Mouse (Mus musculus): ENCODE measurements around the gene Spint3. TPM values are rescaled to one million over a fixed set of nuclear protein-coding genes. Genes with fewer than 3 reads are reported as not detected.

Gene Spint3
- total RNA-seq, 1 experiment from 2014 or later, result not detected

DNA sequence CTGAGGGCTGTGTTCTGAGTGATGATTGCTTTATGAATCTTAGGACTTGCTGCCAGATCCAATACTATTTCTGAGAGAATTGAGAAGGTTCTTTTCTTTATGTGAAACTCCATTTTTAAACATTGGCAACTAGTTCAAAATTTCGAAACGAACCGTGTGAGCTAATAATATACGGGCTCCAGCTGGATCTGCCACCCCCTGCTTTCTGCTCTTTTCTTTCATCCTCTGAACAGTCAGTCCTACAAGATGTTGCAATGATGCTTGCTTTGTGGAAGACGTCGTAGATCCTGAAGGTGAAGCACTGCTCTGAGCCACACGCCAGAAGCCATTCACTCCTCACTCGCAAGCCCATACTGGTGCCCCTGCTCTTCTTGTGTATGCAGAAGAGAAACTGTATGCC, 14.8 kb downstream of the Spint3 start:
- no peak for ATAC-seq (ENCODE audit: extremely low read depth, insufficient number of reproducible peaks, low FRiP score, poor library complexity, severe bottlenecking)

DNA sequence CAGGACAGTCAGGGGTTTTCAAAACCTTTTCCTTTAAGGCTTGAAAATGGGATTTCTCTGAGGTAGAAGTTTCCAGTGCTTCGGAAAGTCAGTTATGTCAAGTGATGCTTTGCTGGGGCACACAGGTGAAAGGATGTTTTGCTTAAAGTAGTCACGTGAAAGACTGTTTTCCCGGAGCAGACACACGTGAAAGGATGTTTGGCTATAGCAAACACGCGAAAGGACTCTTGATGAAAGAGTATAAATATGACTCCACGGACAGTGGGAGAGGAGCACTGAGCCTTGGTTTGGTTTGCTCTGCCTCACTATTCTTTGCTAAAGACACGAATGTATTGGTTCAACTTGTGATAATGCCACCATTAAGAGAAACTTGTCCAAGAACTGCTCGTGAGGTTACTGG, 21.8 kb downstream of the Spint3 start:
- ATAC-seq (ENCODE audit: extremely low read depth, insufficient number of reproducible peaks, low FRiP score, poor library complexity, severe bottlenecking), result no peak

DNA sequence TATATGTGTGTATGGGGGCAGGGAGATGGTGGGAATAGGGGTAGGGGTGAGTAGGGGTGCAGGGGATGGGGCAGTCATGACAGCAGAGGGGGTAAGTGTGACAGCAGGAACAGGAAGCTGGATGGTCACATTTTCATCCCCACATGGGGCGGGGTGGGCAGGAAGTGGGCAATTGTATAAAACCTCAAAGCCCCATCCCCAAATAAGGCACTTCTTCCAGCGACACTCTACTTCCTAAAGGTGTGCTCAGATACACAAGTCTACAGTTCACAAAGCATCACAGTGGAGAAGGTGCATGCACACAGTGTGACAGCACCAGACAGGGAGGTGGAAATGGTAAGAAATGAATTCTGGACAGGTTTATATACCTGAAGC, 22.4 kb downstream of the Spint3 start:
- no peak for ATAC-seq (ENCODE audit: extremely low read depth, insufficient number of reproducible peaks, low FRiP score, poor library complexity, severe bottlenecking)

DNA sequence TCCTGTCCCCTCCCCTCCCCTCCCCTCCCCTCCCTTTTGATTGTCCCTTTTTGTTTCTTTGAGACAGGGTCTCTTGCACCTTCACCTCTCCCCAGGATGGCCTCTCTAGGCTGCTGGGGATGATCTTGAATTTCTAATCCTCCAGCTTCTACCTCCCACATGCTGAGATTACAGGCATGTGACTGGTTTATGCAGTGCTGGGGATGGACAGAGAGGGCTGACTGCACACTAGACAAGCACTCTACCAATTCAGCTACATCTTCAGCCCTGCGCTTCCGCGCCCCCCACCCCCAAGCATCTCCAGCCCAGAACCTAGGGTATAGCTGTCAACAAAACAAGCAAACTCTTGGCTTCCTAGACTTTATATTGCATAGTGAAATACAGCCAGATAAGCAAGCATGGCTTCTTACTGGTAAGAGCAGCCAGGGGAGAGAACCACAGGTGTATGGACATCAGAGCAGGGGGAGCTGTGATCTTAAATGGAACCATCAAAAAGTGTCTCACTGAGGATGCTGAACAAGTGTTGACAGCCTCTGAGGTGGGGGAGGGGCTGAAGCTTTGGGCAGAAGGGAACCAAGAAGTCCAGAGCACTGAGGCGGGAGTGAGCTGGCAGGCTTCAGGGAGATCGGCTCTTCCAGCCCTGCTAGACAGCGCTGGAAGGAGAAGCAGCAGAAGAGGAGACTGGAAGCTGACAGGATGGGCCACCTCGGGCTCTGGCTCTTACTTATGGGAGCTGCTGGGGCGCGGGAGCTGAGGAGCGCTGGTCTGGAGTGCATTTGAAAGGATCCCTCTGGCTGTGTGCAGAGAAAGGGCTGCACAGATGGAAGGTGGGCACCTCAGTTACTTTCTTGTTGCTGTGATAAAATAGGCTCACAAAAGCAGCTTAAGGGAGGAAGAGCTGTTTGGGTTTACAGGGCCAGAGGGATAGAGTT, 23.0 kb downstream of the Spint3 start:
- ATAC-seq (ENCODE audit: extremely low read depth, insufficient number of reproducible peaks, low FRiP score, poor library complexity, severe bottlenecking), result no peak

DNA sequence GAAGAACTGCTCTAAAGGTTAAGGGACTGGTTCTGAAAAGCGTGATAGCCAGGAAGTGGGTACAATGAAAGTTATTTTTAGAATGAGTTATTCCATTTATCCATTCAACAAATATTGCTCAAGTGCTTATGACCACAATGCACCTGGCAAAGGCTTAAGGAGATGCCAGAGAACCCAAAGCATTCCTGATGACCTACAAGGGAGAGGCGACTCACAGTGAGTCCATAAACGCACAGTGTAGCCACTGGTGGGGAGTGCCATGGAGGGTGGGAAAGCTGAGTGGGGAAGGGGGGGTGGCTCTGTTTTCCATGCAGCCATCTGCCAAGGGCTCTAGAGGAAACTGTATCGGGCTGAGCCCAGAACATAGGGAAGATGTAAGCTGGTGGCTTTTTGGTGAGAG, 23.9 kb downstream of the Spint3 start:
- ATAC-seq (ENCODE audit: extremely low read depth, insufficient number of reproducible peaks, low FRiP score, poor library complexity, severe bottlenecking), result no peak

DNA sequence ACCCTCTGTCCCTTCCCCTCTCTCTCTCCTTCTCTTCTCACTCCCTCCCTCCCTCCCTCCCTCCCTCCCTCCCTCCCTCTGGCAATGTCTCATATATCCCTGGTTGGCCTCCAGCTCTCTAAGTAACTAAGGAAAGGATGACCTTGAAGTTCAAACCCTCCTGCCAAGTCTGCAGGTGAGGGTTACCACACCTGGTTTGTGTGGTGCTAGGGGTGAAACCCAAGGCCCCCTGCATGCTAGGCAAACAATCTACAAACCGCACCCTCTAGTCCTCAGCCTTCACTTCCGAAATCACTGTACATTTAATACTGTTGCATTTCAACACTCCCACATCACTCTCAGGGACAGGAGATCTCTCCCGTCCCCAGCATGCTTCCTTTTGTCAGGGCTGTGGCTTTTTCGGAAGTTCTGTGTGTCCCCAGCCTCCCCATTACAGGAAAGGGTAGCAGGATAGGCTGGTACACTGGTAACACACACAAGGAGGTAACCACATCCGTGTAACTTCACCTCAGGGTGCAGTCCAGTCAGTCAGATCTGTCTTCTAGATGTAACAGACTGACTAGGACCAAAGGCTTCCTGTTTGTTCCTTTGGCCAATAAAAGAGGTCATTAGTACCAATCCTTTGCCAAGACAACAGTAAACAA, 28.7 kb downstream of the Spint3 start:
- ATAC-seq (ENCODE audit: extremely low read depth, insufficient number of reproducible peaks, low FRiP score, poor library complexity, severe bottlenecking), result 0 out of 2 replicates have a peak, but pooled peaks have one; percentile 13

DNA sequence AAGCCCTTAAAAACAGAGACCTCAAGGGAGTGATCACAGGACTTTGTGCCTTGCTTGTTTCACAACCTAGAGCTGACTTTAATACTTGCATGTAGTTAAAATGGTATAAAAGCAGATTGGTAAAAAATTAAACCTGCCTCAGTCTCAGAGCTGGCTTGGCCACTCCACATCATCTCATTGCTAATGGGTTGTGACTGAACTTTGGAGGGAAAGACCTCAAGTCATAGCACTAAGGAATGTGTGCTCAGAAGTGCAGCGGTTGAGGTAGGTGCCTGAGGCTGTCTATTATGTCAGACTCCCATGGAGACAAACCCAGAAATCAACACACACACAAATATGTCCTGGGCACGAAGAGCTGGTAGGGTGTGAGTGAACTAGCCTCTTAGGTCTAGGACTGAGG, 29.5 kb downstream of the Spint3 start:
- ATAC-seq (ENCODE audit: extremely low read depth, insufficient number of reproducible peaks, low FRiP score, poor library complexity, severe bottlenecking), result no peak

DNA sequence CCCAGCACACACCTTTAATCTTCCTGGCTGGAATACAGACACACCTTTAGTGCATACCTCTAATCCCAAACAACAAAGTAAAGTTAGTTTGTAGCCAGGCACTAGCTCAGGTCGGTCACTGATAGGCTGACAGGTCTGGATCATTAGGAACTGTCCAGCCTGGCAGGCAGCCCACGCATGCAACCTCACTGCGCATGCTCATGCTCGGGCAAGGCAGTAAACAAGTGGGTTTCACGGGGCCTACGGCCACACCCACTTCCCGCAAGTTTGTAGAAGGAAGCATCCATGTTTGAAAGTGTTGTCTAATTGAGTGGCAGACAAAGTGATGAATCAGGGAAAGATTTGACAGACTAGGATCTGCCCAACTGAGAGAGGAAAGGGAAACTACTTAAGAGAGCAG, 30.7 kb downstream of the Spint3 start:
- ATAC-seq (ENCODE audit: extremely low read depth, insufficient number of reproducible peaks, low FRiP score, poor library complexity, severe bottlenecking), result no peak

DNA sequence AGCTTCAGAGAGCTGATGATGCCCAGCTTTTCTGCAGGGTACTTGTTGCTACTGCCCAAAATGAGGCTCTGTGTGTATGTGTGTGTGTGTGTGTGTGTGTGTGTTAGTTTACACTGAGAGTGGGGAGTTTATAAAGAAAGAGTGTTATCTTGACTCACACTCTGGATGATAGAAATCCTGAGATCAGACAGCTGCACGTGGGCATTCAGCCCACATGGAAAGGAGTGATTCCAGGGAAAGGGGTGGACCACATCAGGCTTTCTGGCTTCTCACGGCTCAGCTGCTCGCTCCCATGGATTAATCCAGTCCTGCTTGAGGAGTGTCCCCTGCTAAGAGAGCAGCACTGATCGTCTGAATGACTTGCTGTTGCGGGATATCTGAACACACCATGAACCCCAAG, 31.1 kb downstream of the Spint3 start:
- no peak for ATAC-seq (ENCODE audit: extremely low read depth, insufficient number of reproducible peaks, low FRiP score, poor library complexity, severe bottlenecking)

DNA sequence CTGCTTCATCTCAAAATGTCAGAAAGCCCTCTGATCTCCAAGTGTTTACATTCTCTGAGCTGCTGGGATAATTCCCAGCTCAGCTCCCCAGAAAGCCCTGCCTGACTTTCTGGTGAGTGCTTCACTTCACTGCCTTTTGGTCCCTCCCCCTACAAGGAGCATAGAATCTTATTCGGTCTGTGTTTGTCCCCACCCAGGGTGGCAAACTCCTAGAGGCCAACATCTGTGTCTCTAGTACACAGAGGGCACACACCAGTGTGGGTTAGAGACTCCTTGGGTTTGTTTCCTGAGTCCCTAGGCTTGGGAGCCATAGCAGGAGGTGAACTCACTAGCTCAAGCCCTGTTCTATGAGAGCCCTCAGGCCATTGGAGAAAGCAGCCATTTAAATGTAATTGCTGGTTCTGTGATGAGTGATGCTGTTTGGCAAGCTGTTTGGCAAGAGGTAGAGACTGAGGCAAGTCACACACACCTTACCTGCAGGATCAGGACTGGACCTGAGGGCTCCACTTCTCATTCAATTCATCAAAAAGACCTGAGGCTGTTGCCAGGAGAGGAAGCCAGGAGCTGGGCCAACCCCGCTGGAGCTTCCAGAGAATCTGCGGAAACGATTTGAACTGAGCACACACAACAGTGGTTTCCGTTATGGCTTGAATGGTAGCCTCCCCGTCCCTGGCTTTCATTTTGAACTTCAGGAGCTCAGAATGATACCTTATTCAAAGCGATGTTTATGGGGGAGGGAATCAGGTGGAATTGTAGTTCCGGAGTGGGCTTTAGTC, 32.4 kb downstream of the Spint3 start:
- no peak for ATAC-seq (ENCODE audit: extremely low read depth, insufficient number of reproducible peaks, low FRiP score, poor library complexity, severe bottlenecking)

DNA sequence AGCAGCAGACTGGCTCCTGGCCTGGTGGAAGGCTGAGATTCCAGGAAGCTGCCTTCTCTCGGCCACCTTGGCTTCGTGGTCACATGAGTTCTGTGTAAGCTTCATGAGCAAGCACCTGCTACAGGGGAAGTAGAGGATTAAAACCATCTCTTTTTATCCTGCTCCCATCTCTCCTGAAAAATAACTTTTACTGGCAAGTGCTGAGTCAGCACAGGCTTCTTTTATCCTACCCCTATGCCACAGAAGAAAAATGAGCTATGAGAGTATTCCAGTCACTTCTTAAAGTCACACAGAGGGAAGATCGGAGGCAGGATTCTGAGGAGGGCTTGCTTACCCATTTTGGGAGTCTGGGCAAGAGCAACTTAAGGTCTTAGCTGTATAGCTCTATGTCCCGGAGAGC, 36.3 kb downstream of the Spint3 start:
- no peak for ATAC-seq (ENCODE audit: extremely low read depth, insufficient number of reproducible peaks, low FRiP score, poor library complexity, severe bottlenecking)

DNA sequence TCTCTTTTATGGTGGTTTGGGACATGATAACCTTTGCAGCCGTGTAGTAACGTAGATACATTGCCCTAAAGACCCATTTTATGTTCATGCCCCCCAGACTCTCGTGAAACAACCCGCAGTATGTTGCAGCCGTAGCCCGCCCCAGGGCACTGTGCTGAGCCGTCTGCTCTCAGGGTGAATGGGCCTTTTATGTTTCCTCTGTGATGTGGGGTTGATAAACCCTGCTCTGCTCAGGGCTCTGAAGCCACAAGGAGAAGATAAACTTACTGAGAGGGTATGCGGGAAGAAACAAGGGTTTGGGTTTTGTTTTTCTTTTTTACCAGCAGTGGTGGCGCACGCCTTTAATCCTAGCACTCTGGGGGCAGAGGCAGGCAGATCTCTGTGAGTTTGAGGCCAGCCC, 38.9 kb downstream of the Spint3 start:
- no peak; the same call in 1 of the 2 replicates for ATAC-seq (ENCODE audit: extremely low read depth, insufficient number of reproducible peaks, low FRiP score, poor library complexity, severe bottlenecking)

DNA sequence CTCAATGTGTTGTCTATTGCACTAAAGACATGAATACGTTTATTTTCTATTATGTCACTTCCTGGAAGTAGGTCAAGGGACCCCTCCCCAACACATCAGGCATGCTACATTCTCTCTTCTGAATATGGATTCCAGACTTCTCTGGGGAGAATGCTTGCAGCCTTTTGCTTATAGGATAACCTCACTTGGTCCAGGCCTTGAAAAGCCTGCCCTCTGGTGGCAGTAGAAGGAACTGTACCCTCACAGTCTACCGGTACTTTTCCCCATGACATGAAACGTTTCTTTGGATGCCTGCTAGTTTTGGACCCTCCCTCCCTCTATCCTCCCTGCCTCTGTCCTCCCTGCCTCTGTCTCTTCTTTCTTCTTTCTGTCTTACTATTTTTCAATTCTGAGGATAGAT, 42.1 kb downstream of the Spint3 start:
- peak; percentile 81 for ATAC-seq (ENCODE audit: extremely low read depth, insufficient number of reproducible peaks, low FRiP score, poor library complexity, severe bottlenecking)

DNA sequence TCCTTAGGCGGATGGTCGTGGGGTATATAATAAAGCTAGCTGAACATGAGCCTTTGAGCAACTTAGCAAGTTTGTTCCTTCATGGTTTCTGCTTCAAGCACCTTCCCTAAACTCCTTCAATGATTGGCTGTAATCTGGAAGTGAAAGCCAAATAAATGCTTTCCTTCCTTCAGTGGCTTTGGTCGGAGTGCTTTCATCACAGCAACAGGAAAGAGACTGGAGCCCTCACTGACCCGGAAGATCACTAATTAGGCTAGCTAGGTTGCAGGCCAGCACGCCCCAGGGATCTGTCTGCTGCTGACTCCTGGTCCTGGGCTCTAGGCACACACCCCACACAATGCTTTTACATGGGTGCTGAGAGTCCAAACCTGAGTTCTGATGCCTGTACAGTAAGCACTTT, 44.7 kb downstream of the Spint3 start:
- ATAC-seq (ENCODE audit: extremely low read depth, insufficient number of reproducible peaks, low FRiP score, poor library complexity, severe bottlenecking), result no peak

DNA sequence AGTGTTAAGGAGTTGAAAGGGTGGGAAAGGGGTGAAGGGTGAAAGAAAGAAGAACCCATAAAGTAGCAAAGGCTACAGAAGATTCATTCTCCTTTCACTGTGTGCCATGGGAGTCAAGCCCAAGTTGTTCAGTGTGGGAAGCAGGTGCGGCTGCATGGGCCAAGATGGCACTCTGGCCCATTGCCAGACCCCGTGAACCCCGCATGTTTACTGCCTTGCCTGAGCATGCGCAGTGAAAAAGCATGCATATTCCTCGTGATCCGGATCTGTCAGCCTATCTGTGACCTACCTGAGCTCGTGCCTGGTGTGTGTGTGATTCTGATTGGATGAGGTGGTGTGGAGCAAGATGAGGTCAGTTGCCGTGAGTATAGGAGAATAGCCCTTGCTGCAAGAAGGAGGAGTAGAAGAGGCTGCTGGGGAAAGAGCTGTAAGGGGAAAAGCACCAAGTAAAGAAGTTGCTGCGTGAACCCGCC, 49.9 kb downstream of the Spint3 start:
- ATAC-seq (ENCODE audit: extremely low read depth, insufficient number of reproducible peaks, low FRiP score, poor library complexity, severe bottlenecking), result no peak

DNA sequence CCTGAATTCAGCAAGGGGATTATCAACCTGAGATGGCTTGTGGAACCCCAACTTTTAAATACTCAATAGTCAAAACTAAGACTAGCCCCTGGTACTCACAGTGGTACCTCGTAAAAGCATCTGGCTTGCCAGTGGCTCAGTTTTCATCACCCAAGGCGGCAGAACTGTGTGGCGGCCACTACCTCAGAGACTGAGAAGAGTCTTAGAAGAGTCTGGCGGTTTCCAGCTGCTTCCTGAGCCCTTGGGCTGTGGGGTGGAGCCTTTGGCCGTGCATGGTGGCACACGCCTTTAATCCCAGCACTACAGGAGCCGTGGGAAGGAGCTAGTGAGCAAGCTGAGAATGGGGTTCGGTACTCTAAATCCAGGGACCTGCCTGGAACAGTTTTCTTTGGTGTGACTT, 51.0 kb downstream of the Spint3 start:
- no peak for ATAC-seq (ENCODE audit: extremely low read depth, insufficient number of reproducible peaks, low FRiP score, poor library complexity, severe bottlenecking)

DNA sequence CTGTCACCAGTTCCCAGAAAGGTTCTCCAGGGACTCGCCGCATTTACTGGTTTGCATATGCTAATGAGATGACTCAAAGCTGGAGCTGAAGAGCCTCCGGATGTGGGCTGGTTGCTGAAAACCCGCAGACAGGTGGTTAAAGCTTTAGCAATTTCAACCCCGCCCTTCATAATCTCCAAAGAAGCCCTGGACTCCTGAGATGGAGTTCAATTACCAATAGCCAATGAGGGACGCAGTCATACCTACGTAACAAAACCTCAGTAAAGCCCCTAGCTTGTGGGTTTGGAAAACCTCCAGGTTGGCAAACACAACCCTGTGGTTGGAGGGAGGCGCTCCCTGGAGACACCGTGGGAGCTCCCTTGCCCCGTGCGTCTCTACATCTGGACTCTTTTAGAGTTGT, 51.4 kb downstream of the Spint3 start:
- peak; percentile 77 for ATAC-seq (ENCODE audit: extremely low read depth, insufficient number of reproducible peaks, low FRiP score, poor library complexity, severe bottlenecking)

DNA sequence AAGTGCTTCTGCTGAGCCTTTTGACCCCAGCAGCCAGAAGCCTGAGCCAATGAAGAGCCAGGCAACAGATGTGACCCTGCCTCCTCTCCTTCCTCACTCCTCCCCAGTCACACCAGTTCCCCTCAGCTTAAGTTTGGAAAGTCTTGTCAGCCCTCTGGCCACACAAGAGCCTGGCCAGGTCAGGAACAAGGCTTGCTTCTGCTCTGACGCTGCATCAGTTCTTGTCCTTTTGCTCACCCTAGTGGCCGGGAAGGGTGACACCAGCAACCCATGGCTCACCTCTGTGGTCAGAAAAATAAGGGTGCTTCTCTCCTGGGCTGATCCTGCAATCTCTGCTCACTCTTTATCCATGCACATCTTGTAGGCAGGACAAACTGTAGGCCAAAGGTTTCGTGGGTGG, 52.5 kb downstream of the Spint3 start:
- peak; percentile 78 for ATAC-seq (ENCODE audit: extremely low read depth, insufficient number of reproducible peaks, low FRiP score, poor library complexity, severe bottlenecking)
